Mouse (Mus musculus) heart, embryonic 12.5 days (tissue): ENCODE data around the gene Spem2. TPM values are rescaled to one million over a fixed set of nuclear protein-coding genes. Genes with fewer than 3 reads are reported as not detected.

Experiments used
- ATAC-seq: fragments of 200-750 bp; cut with Nextera tagmentation; 2 replicates; pipeline ENCODE4 v1.8.0; 2017; ENCODE audit warnings: moderate TSS enrichment, moderate library complexity; ENCODE audit not compliant: insufficient number of reproducible peaks, low FRiP score
- H3K27ac ChIP-seq: fragments of 300-500 bp; sonication (generic); 2 replicates; pipeline ENCODE4 v1.5.1; 2016; ENCODE audit warnings: mild to moderate bottlenecking, moderate library complexity; ENCODE audit not compliant: poor library complexity, severe bottlenecking
- H3K27me3 ChIP-seq: fragments of 300-500 bp; sonication (generic); replicated peaks from 2 replicates; pipeline ENCODE4 v1.6.1; 2016; ENCODE audit warnings: mild to moderate bottlenecking, moderate library complexity
- H3K36me3 ChIP-seq: fragments of 300-500 bp; sonication (generic); 2 replicates; pipeline ENCODE4 v1.6.1; 2016; ENCODE audit warnings: mild to moderate bottlenecking, moderate library complexity
- H3K4me1 ChIP-seq: fragments of 300-500 bp; sonication (generic); replicated peaks from 2 replicates; pipeline ENCODE4 v1.6.1; 2016; ENCODE audit warnings: mild to moderate bottlenecking
- H3K4me2 ChIP-seq: fragments of 300-500 bp; sonication (generic); 2 replicates; pipeline ENCODE4 v1.6.1; 2016; ENCODE audit warnings: mild to moderate bottlenecking, moderate library complexity
- H3K4me3 ChIP-seq: fragments of 300-500 bp; sonication (generic); 2 replicates; pipeline ENCODE4 v1.5.1; 2016; ENCODE audit warnings: mild to moderate bottlenecking
- H3K9ac ChIP-seq: fragments of 300-500 bp; sonication (generic); 2 replicates; pipeline ENCODE4 v1.6.1; 2016; ENCODE audit warnings: mild to moderate bottlenecking, moderate library complexity
- H3K9me3 ChIP-seq: fragments of 300-500 bp; sonication (generic); replicated peaks from 2 replicates; pipeline ENCODE4 v1.6.1; 2016; ENCODE audit warnings: mild to moderate bottlenecking, moderate library complexity
- WGBS: fragments of 180-500 bp; shearing (Covaris S2); methylation state at CpG from one replicate; pipeline ENCODE4 v1.1.7; 2016; 5-methylcytosine and 5-hydroxymethylcytosine counted together
- polyA plus RNA-seq: library from polyadenylated mRNA; unstranded; fragments of >200 nt; fragmentation: Nextera tagmentation; extraction: Ambion mirVana; gene quantifications from 2 replicates; pipeline ENCODE4 v1.2.1, GENCODE M21; 2016

Gene Spem2
- polyA plus RNA-seq, 1 experiment from 2014 or later: not detected

GRCm38 (mm10) chr11:69849884-69850283, 31.6 kb upstream of the Spem2 start:
- H3K36me3 ChIP-seq: peaks cover 49% of the 10 kb centered on the region
- H3K9ac ChIP-seq: no peak overlapping the region
- H3K4me2 ChIP-seq: no peak overlapping the region
- WGBS: 92% methylated on average over 15 of the region's 15 CpGs
- H3K27me3 ChIP-seq: no peaks in the 10 kb centered on the region
- H3K9me3 ChIP-seq: no peaks in the 10 kb centered on the region
- H3K27ac ChIP-seq: no peak overlapping the region
- no peak for ATAC-seq
- no peak overlapping the region for H3K4me3 ChIP-seq
- H3K4me1 ChIP-seq: peaks cover 35% of the 10 kb centered on the region

GRCm38 (mm10) chr11:69849128-69849527, 30.9 kb upstream of the Spem2 start:
- ATAC-seq: no peak
- Histone ChIP-seq H3K9ac (no peak overlapping the region), H3K27ac (no peak overlapping the region), H3K4me1 (peaks cover 35% of the 10 kb centered on the region), H3K9me3 (no peaks in the 10 kb centered on the region), H3K4me2 (no peak overlapping the region), H3K36me3 (peaks cover 49% of the 10 kb centered on the region), H3K27me3 (no peaks in the 10 kb centered on the region), H3K4me3 (no peak overlapping the region)
- WGBS: 73% methylated on average over 9 of the region's 9 CpGs

- no peaks in the 10 kb centered on the region for H3K27me3 ChIP-seq
- H3K4me3 ChIP-seq: peak overlapping the region; percentile 76
- H3K9me3 ChIP-seq: no peaks in the 10 kb centered on the region
- no peak for ATAC-seq
- H3K27ac ChIP-seq: no peak overlapping the region
- H3K4me2 ChIP-seq: peak overlapping the region; percentile 81
- H3K4me1 ChIP-seq: peaks cover 32% of the 10 kb centered on the region
- H3K9ac ChIP-seq: no peak overlapping the region
- H3K36me3 ChIP-seq: peaks cover 49% of the 10 kb centered on the region
- WGBS: 94% methylated on average over 6 of the region's 6 CpGs
Observed at GRCm38 (mm10) chr11:69848021-69848420, 29.8 kb upstream of the Spem2 start.

GRCm38 (mm10) chr11:69846738-69847688, 28.7 kb upstream of the Spem2 start:
- H3K27me3 ChIP-seq: no peaks in the 10 kb centered on the region
- WGBS: 14% methylated on average over 37 of the region's 37 CpGs
- no peaks in the 10 kb centered on the region for H3K9me3 ChIP-seq
- peaks cover 44% of the 10 kb centered on the region for H3K36me3 ChIP-seq
- H3K4me1 ChIP-seq: peaks cover 28% of the 10 kb centered on the region
- H3K4me2 ChIP-seq: peak overlapping the region; percentile 81
- H3K4me3 ChIP-seq: peak overlapping the region; percentile 76
- H3K27ac ChIP-seq: peak overlapping the region; percentile 93
- H3K9ac ChIP-seq: peak overlapping the region; percentile 88
- peak; percentile 53 for ATAC-seq

GRCm38 (mm10) chr11:69846198-69846680, 28.0 kb upstream of the Spem2 start, which contains the start of gene Plscr3:
Gene Plscr3 (plus strand): TSS chr11:69846376.
- Histone ChIP-seq H3K36me3 (peaks cover 36% of the 10 kb centered on the region), H3K4me2 (peak within 1 kb of the TSS; percentile 81), H3K4me1 (peaks cover 26% of the 10 kb centered on the region), H3K9ac (peak within 1 kb of the TSS; percentile 88), H3K27me3 (no peaks in the 10 kb centered on the region), H3K9me3 (no peaks in the 10 kb centered on the region), H3K4me3 (peak within 1 kb of the TSS; percentile 76), H3K27ac (peak within 1 kb of the TSS; percentile 93)
- WGBS: 1% methylated on average over 38 of the region's 38 CpGs
- ATAC-seq: peak; percentile 96

GRCm38 (mm10) chr11:69838714-69839104, 20.4 kb upstream of the Spem2 start:
- ATAC-seq: no peak
- 1% methylated on average over 7 of the region's 7 CpGs for WGBS
- H3K36me3 ChIP-seq: no peaks in the 10 kb centered on the region

GRCm38 (mm10) chr11:69837952-69838713, 19.9 kb upstream of the Spem2 start, which contains the start of gene Tmem256:
Gene Tmem256 (plus strand): TSS chr11:69838514.
- H3K4me1 ChIP-seq: peaks cover 45% of the 10 kb centered on the region
- peak within 1 kb of the TSS; percentile 92 for H3K4me2 ChIP-seq
- H3K27ac ChIP-seq: peak within 1 kb of the TSS; percentile 73
- H3K27me3 ChIP-seq: peaks cover 36% of the 10 kb centered on the region
- H3K9ac ChIP-seq: peak within 1 kb of the TSS; percentile 78
- peak; percentile 92 for ATAC-seq
- no peaks in the 10 kb centered on the region for H3K36me3 ChIP-seq
- H3K4me3 ChIP-seq: peak within 1 kb of the TSS; percentile 63
- H3K9me3 ChIP-seq: no peaks in the 10 kb centered on the region
- under 1% methylated on average over 34 of the region's 34 CpGs for WGBS

More at GRCm38 (mm10) chr11:69838714-69839104, 20.4 kb upstream of the Spem2 start:
- peaks cover 30% of the 10 kb centered on the region for H3K27me3 ChIP-seq
- H3K27ac ChIP-seq: peak overlapping the region; percentile 73
- H3K4me2 ChIP-seq: peak overlapping the region; percentile 92
- peaks cover 43% of the 10 kb centered on the region for H3K4me1 ChIP-seq
- H3K4me3 ChIP-seq: peak overlapping the region; percentile 63
- peak overlapping the region; percentile 75 for H3K9ac ChIP-seq
- H3K9me3 ChIP-seq: no peaks in the 10 kb centered on the region

GRCm38 (mm10) chr11:69837604-69837951, 19.3 kb upstream of the Spem2 start, which contains the start of gene Nlgn2:
Gene Nlgn2 (minus strand): TSS chr11:69837784.
- WGBS: under 1% methylated on average over 31 of the region's 32 CpGs
- peaks cover 45% of the 10 kb centered on the region for H3K4me1 ChIP-seq
- H3K4me2 ChIP-seq: peak within 1 kb of the TSS; percentile 92
- H3K9ac ChIP-seq: peak within 1 kb of the TSS; percentile 78
- ATAC-seq: peak; percentile 76
- H3K36me3 ChIP-seq: no peaks in the 10 kb centered on the region
- peaks cover 42% of the 10 kb centered on the region for H3K27me3 ChIP-seq
- no peaks in the 10 kb centered on the region for H3K9me3 ChIP-seq
- H3K4me3 ChIP-seq: peak within 1 kb of the TSS; percentile 63
- peak within 1 kb of the TSS; percentile 73 for H3K27ac ChIP-seq

GRCm38 (mm10) chr11:69836703-69837576, 18.7 kb upstream of the Spem2 start:
- Histone ChIP-seq H3K9me3 (no peaks in the 10 kb centered on the region), H3K27me3 (peaks cover 48% of the 10 kb centered on the region), H3K4me3 (peak overlapping the region; percentile 63), H3K27ac (0 out of 2 replicates have a peak overlapping the region, but pooled peaks have one; percentile 41), H3K4me2 (peak overlapping the region; percentile 92), H3K36me3 (no peaks in the 10 kb centered on the region), H3K9ac (peak overlapping the region; percentile 78), H3K4me1 (peaks cover 45% of the 10 kb centered on the region)
- WGBS: 1% methylated on average over 41 of the region's 52 CpGs
- no peak for ATAC-seq

- Histone ChIP-seq H3K4me1 (peaks cover 45% of the 10 kb centered on the region), H3K4me2 (peak overlapping the region; percentile 92), H3K9ac (no peak overlapping the region), H3K27ac (no peak overlapping the region), H3K4me3 (no peak overlapping the region), H3K27me3 (peaks cover 50% of the 10 kb centered on the region), H3K9me3 (no peaks in the 10 kb centered on the region), H3K36me3 (no peaks in the 10 kb centered on the region)
- no peak for ATAC-seq
- 4% methylated on average over 4 of the region's 4 CpGs for WGBS
Observed at GRCm38 (mm10) chr11:69835966-69836335, 17.7 kb upstream of the Spem2 start.
